Mouse (Mus musculus): Measurements from ENCODE around the gene Pld4.

GRCm38 (mm10) chr12:112734881-112735655 lies 25.4 kb upstream of the Pld4 start:
- TF ChIP-seq POLR2A (IDR thresholded peaks at IDR 0.05; ENCODE audit: control insufficient read depth, low read depth, low read length) (no peak), CTCF (IDR thresholded peaks at IDR 0.05; ENCODE audit: control insufficient read depth, insufficient read depth, insufficient replicate concordance, low read depth, low read length) (no peak)
